Mouse (Mus musculus): ENCODE data around the gene Ralgapa2. TPM values are rescaled to one million over a fixed set of nuclear protein-coding genes. Genes with fewer than 3 reads are reported as not detected.

The Ralgapa2 gene
- polyA plus RNA-seq, 1 experiment from 2014 or later: 6.7 TPM

DNA sequence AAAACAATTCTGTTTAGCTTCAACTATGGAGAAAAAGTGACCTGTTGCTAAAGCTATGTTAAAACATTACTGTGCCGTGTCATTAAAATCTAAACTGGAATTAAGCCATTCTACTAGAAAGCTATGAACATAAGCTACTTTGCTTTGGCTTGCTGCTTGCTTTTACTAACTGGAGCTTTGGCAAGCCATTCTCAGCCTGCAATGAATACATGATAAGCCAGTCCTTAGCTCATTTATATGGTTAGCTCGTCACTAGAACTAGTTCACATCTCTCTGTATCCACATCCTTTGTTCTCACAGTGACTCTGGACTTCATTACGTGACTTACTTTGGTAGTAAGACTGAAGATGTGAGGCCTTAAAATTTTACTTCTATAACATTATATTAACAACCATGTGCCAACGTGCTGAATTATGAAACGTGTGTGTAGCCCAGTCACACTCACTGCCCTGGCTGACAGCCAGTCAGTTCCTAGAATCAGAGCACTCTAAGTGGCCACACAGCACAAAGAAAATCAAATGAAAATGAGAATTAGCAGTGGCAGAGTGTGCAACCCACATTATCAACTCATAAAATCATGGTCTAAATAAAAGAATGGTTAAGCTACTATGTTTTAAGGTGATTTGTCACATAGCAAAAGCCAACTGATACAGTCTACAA lies 89.0 kb downstream of the Ralgapa2 start:
- Histone ChIP-seq H3K27me3 (no peaks in the 10 kb centered on the region), H3K4me1 (no peaks in the 10 kb centered on the region), H3K4me2 (replicated peaks) (no peak overlapping the region), H3K9me3 (no peaks in the 10 kb centered on the region), H3K27ac (no peak overlapping the region), H3K36me3 (no peaks in the 10 kb centered on the region), H3K9ac (no peak overlapping the region), H3K4me3 (no peak overlapping the region)
- ATAC-seq (ENCODE audit: low FRiP score, low read depth): no peak
- 74% methylated on average over 5 of the region's 5 CpGs for WGBS

DNA sequence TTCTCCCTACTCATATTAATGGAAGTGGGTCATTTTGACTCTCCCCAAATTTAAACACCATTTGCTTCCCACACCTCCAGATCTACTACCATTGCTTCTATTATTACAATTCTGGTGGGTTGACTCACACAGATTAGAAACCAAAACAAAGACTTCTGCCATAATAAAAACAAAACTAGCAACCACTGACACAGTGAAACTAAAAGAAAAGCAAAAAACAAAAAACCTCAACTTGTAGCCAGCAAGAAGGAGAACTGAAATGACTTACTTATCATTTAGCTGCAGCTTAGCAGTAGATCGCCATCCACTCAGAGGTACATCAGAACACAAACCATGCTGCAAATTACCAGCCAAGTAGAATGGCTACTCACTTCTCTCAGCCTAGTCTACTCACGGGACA lies 95.9 kb downstream of the Ralgapa2 start:
- H3K9ac ChIP-seq: no peak overlapping the region
- no peak for ATAC-seq (ENCODE audit: low FRiP score, low read depth)
- H3K27me3 ChIP-seq: no peaks in the 10 kb centered on the region
- no peak overlapping the region for H3K4me3 ChIP-seq
- no peak overlapping the region for H3K27ac ChIP-seq
- H3K9me3 ChIP-seq: no peaks in the 10 kb centered on the region
- no peaks in the 10 kb centered on the region for H3K36me3 ChIP-seq
- H3K4me2 ChIP-seq (replicated peaks): no peak overlapping the region
- H3K4me1 ChIP-seq: no peaks in the 10 kb centered on the region
- 78% methylated on average over 2 of the region's 2 CpGs for WGBS

DNA sequence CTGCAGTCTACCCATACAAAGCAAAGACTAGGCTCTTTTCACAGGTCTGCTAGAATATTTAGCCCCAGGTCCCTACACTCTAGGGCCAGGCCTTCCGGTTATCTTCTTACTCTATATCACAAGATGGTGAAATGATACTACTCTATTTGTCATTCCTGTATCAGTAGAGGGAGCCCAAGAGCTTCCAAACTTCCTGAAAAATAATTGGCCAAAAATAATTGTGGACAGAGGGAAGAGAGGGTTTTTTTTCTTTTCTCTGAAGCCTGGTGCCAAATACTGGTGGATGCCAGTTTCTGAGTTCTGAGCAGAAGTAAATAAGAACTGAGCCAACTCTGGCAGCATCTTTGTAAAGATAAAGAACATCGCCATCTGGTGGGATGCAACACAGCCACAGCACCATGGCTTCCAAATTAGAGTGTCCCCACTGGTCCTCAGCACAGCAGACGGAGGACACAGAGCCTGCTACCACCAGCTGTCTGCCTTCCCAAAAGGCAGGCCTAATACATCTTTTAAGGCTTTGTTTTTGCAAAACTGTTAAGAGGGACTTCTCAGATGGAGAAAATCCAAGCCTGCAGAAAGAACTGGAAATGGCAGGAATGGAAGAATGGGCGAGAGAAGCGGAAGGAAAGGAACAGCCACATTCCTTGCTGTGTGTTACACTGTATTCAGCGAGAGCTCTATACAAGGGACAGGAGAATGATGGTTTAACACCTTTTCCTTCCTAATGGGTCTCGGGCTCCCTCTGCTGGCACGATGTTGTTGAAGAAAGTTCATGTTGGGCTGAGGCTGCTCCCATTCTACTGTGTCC lies 97.5 kb downstream of the Ralgapa2 start:
- ATAC-seq (ENCODE audit: low FRiP score, low read depth): peak; percentile 90
- Histone ChIP-seq H3K27ac (no peak overlapping the region), H3K36me3 (0 out of 2 replicates have a peak, but pooled peaks cover 5% of the 10 kb centered on the region), H3K9ac (no peak overlapping the region), H3K4me3 (no peak overlapping the region), H3K9me3 (no peaks in the 10 kb centered on the region), H3K27me3 (no peaks in the 10 kb centered on the region), H3K4me1 (no peaks in the 10 kb centered on the region), H3K4me2 (replicated peaks) (no peak overlapping the region)
- WGBS: 36% methylated on average over 8 of the region's 8 CpGs

DNA sequence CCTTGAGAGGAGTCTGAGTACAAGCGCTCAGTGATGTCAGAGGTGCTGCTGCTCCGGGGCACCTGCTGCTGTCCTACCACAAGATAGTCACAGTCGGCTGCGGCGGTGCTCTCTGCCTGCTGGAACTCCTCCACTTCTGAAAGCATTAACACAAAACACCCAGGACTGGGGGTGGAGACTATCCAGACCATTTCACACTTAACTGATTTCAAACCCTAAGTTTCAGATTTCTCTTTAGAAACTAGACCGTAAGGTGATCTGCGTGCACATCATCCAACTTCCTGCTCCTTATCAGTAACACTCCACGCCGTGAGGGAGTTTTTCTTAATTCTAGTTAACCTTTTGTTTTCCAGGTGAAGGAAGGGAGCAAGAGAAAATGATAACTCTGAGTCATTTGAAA lies 99.4 kb downstream of the Ralgapa2 start:
- Histone ChIP-seq H3K9ac (no peak overlapping the region), H3K27ac (no peak overlapping the region), H3K4me2 (replicated peaks) (no peak overlapping the region), H3K9me3 (no peaks in the 10 kb centered on the region), H3K4me3 (no peak overlapping the region), H3K36me3 (0 out of 2 replicates have a peak, but pooled peaks cover 5% of the 10 kb centered on the region), H3K4me1 (no peaks in the 10 kb centered on the region), H3K27me3 (no peaks in the 10 kb centered on the region)
- no peak for ATAC-seq (ENCODE audit: low FRiP score, low read depth)
- WGBS: 64% methylated on average over 9 of the region's 9 CpGs

DNA sequence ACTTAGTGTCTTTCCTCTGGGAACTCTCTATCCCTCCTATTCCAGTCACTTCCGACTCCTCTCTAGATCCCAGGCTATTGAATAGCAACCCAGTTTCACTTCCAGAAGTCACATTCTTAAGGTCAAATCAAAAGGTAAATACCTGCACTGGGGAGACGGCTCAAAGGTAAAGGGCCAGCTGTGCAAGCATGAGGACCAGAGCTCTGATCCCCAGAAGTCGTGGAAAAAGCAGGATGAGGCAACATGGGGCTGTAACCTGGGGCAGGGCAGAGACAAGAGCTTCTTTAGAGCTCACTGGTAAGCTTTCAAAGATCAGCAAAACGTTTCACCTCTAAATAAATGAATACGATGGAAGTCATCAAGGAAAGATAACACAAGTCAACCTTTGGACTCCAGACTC lies 100.2 kb downstream of the Ralgapa2 start:
- H3K4me2 ChIP-seq (replicated peaks): no peak overlapping the region
- no peak overlapping the region for H3K27ac ChIP-seq
- H3K27me3 ChIP-seq: no peaks in the 10 kb centered on the region
- H3K4me1 ChIP-seq: no peaks in the 10 kb centered on the region
- ATAC-seq (ENCODE audit: low FRiP score, low read depth): no peak
- no peaks in the 10 kb centered on the region for H3K9me3 ChIP-seq
- 78% methylated on average over 5 of the region's 5 CpGs for WGBS
- 0 out of 2 replicates have a peak, but pooled peaks cover 5% of the 10 kb centered on the region for H3K36me3 ChIP-seq
- H3K9ac ChIP-seq: no peak overlapping the region
- no peak overlapping the region for H3K4me3 ChIP-seq

DNA sequence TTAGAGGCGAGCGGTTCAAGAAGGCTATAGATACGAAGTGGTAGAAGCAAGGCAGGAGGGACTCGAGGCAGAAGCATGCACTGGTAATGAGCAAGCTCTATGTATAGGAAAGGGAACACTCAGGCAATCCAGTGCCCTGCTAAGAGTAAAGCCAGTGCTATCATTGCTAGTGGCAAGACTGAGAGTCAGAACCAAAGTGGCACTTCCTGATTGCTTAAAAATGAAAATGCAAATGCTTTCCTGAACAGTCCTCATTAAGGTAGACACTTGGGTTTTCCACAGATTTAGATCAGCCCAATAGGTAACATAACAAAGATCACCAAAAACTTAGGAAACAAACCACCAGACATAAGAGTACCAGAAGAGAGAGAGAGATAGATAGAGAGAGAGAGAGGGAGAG lies 105.1 kb downstream of the Ralgapa2 start:
- Histone ChIP-seq H3K9ac (no peak overlapping the region), H3K4me2 (replicated peaks) (no peak overlapping the region), H3K9me3 (no peaks in the 10 kb centered on the region), H3K4me1 (no peaks in the 10 kb centered on the region), H3K36me3 (peaks cover 8% of the 10 kb centered on the region; the same call in 1 of the 2 replicates), H3K27me3 (no peaks in the 10 kb centered on the region), H3K4me3 (no peak overlapping the region), H3K27ac (no peak overlapping the region)
- no peak for ATAC-seq (ENCODE audit: low FRiP score, low read depth)
- WGBS: 88% methylated on average over 4 of the region's 4 CpGs

DNA sequence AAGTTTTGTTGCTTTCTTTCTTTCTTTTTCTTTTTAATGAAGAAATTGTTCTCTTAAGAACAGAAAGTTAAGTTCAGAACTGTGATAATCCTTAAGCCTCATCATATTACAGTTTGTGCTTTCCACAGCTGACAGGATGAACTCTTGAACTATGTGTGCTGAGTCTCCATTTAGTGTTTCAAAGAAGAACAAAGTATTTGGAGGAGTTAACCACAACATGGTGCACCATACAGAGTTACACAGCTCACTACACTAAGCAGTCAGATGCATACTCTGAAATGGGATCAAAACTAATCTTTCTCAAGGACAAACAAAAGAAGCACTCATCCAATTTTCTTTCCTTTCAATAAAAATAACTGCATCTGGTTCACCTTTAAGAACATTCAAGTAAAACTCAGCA lies 110.6 kb downstream of the Ralgapa2 start:
- no peaks in the 10 kb centered on the region for H3K27me3 ChIP-seq
- peaks cover 3% of the 10 kb centered on the region; the same call in 1 of the 2 replicates for H3K36me3 ChIP-seq
- ATAC-seq (ENCODE audit: low FRiP score, low read depth): no peak
- H3K27ac ChIP-seq: no peak overlapping the region
- H3K4me2 ChIP-seq (replicated peaks): no peak overlapping the region
- H3K4me1 ChIP-seq: no peaks in the 10 kb centered on the region
- H3K9ac ChIP-seq: no peak overlapping the region
- H3K9me3 ChIP-seq: no peaks in the 10 kb centered on the region
- no peak overlapping the region for H3K4me3 ChIP-seq

DNA sequence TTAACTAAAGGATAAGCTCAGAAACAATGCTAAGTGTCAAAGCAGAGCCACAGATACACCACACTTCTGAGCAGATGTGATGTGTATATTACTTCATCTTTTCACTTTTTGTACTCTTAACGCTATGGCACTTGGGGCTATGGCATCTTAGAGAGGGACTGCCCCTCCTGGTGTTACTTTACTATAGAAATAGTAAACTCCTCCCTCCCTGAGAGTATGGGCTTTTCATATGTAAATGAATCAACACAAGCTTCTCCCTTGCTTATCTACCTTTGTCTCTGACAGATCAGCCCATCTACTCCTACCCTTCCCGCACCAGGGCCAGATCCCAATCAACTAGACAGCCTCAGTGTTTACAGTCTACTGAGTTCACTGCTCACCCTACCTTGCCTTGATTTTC lies 111.4 kb downstream of the Ralgapa2 start:
- H3K27ac ChIP-seq: no peak overlapping the region
- WGBS: 43% methylated on average over 2 of the region's 2 CpGs
- H3K4me3 ChIP-seq: no peak overlapping the region
- no peaks in the 10 kb centered on the region for H3K27me3 ChIP-seq
- peaks cover 3% of the 10 kb centered on the region; the same call in 1 of the 2 replicates for H3K36me3 ChIP-seq
- no peak overlapping the region for H3K9ac ChIP-seq
- H3K9me3 ChIP-seq: no peaks in the 10 kb centered on the region
- ATAC-seq (ENCODE audit: low FRiP score, low read depth): no peak
- no peaks in the 10 kb centered on the region for H3K4me1 ChIP-seq
- H3K4me2 ChIP-seq (replicated peaks): no peak overlapping the region

DNA sequence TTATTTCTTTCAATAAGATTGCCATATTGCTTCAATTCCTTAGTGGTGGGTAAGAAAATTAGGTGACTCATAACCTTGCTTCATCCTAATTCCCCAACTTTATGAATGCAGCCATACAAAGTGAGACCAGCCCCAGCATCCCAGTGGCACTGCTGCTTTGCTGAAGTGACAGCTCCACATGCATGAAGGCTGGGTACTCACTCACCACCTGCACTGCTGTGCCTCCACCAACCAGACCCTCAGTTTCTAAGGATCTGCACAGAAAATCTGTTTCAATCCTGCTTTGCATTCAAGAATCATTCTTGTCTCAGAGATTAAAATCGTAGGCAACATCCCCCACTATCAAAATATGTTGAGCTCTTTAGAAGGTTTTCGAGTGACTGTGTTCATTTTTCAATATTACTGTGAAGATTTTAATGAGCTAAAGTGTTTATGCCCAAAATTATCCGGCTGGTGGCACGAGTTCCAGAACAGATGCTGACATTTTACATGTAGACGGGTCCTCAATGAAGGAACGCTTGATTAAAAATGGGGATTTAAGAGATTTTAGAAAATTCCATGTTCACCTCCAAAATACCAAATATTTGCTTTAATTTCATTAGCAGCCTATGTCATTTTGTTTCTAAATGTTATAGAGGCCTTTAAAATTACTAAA lies 113.8 kb downstream of the Ralgapa2 start:
- WGBS: 85% methylated on average over 6 of the region's 6 CpGs
- H3K4me3 ChIP-seq: no peak overlapping the region
- H3K4me1 ChIP-seq: no peaks in the 10 kb centered on the region
- H3K27me3 ChIP-seq: no peaks in the 10 kb centered on the region
- no peak overlapping the region for H3K9ac ChIP-seq
- H3K9me3 ChIP-seq: no peaks in the 10 kb centered on the region
- H3K4me2 ChIP-seq (replicated peaks): no peak overlapping the region
- no peaks in the 10 kb centered on the region; the same call in 1 of the 2 replicates for H3K36me3 ChIP-seq
- no peak for ATAC-seq (ENCODE audit: low FRiP score, low read depth)
- H3K27ac ChIP-seq: no peak overlapping the region

DNA sequence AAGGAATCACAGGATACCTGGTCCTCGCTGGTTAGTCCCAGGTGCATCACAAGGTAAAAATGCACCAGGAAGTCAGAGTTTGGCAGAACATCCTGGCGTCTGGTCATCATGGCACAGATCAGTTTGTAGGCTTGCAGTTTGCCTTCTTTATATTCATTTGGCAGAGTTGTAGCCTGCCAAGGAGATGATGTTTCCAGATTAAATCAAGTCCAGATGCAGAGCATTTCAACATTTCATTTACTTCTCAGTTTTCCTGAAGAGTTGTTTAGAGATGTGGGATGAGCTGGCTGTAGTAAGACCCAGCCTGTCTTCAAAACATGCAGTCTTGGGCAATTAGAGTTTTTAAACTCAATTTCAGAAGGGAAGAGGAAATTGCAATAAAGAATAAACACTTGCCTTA lies 124.9 kb downstream of the Ralgapa2 start:
- no peak overlapping the region for H3K4me2 ChIP-seq (replicated peaks)
- H3K9ac ChIP-seq: no peak overlapping the region
- peaks cover 9% of the 10 kb centered on the region for H3K36me3 ChIP-seq
- H3K4me3 ChIP-seq: no peak overlapping the region
- H3K27ac ChIP-seq: no peak overlapping the region
- no peak for ATAC-seq (ENCODE audit: low FRiP score, low read depth)
- H3K9me3 ChIP-seq: no peaks in the 10 kb centered on the region
- 84% methylated on average over 2 of the region's 2 CpGs for WGBS
- H3K4me1 ChIP-seq: no peaks in the 10 kb centered on the region
- no peaks in the 10 kb centered on the region for H3K27me3 ChIP-seq

DNA sequence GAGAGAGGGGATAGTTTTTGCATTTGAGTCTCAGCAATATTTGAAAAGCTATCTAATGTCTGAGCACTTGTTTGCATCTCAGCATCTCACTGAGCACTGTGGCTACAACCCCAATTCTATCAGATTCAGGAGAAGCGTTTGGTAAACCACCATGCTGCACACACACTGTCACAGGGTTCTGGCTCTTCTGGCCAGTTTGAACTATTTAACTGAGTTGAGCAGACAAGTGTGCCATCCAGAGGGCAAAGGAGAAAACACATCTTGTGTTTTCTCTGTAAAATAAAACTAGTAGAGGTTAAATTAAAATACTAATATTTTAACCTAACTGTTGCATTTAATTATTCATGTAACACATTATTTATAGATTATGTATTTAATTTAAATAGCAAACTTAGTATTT lies 127.6 kb downstream of the Ralgapa2 start:
- no peak for ATAC-seq (ENCODE audit: low FRiP score, low read depth)
- no peak overlapping the region for H3K27ac ChIP-seq
- no peaks in the 10 kb centered on the region for H3K4me1 ChIP-seq
- no peaks in the 10 kb centered on the region for H3K27me3 ChIP-seq
- H3K4me2 ChIP-seq (replicated peaks): no peak overlapping the region
- H3K9ac ChIP-seq: no peak overlapping the region
- H3K9me3 ChIP-seq: no peaks in the 10 kb centered on the region
- whole genome bisulfite sequencing: 49% methylated on average over 1 of the region's 1 CpGs
- no peak overlapping the region for H3K4me3 ChIP-seq
- no peaks in the 10 kb centered on the region for H3K36me3 ChIP-seq

DNA sequence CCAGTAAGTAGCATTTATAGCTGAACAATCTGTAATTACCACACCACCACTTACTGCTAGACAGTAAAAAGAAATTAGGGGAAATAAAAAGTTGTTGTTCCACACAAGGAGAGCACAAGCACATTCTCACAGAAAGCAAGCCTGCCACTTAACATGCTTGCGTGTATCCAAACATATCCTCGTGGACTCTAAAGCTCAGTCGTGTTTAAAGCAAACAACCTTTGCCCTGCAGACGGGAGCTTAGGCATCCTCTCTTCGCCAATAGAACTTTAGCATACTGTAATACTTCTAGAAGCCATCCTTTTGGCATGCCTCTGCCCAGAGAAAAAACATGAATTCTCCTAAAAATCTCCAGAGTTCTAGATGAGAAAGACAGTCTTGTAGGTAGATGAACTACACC lies 135.9 kb downstream of the Ralgapa2 start:
- Histone ChIP-seq H3K9ac (no peak overlapping the region), H3K9me3 (no peaks in the 10 kb centered on the region), H3K4me1 (no peaks in the 10 kb centered on the region), H3K27me3 (no peaks in the 10 kb centered on the region), H3K36me3 (no peaks in the 10 kb centered on the region; the same call in 1 of the 2 replicates), H3K27ac (no peak overlapping the region), H3K4me2 (replicated peaks) (no peak overlapping the region), H3K4me3 (no peak overlapping the region)
- WGBS: 66% methylated on average over 5 of the region's 5 CpGs
- ATAC-seq (ENCODE audit: low FRiP score, low read depth): no peak

All from limb, embryonic 13.5 days (tissue).